Mouse (Mus musculus) cerebellum, postnatal 14 days (tissue): ENCODE data around the gene Tmbim4.
"Not testable (repeated sequence)": the region's sequence is repeated elsewhere in the genome, so short reads cannot be mapped to it uniquely, and the experiment has no call there.

Source experiments
- DNase-seq, 2 experiments: peaks; one replicate each; pipeline ENCODE4 v3.0.0; 2021; ENCODE audit warnings: mixed read lengths in 2 of 2

Tmbim4 gene

GRCm38 (mm10) chr10:120197061-120197835 is 4.1 kb upstream of the Tmbim4 start:
- no peak for DNase-seq

- DNase-seq, result peak; percentile 84 to 91
These were observed 592 bp downstream of the Tmbim4 start, which contains the start of gene Irak3 for GRCm38 (mm10) chr10:120201961-120202402. TSS of gene Irak3 (minus strand) at chr10:120202130.

GRCm38 (mm10) chr10:120202467-120203250 is 1.3 kb downstream of the Tmbim4 start:
- no peak for DNase-seq

GRCm38 (mm10) chr10:120204591-120205210 is 3.3 kb downstream of the Tmbim4 start:
- no peak for DNase-seq

GRCm38 (mm10) chr10:120208015-120208414 is 6.6 kb downstream of the Tmbim4 start:
- DNase-seq, result no peak

GRCm38 (mm10) chr10:120208575-120209538 is 7.5 kb downstream of the Tmbim4 start:
- DNase-seq, result peak; percentile 92 to 97

GRCm38 (mm10) chr10:120209539-120209925 is 8.1 kb downstream of the Tmbim4 start:
- DNase-seq, result no peak

- no peak for DNase-seq
These were observed 8.7 kb downstream of the Tmbim4 start for GRCm38 (mm10) chr10:120210096-120210495.

- not testable (repeated sequence) for DNase-seq
These were observed 15.7 kb downstream of the Tmbim4 start for GRCm38 (mm10) chr10:120217099-120217498.

GRCm38 (mm10) chr10:120218996-120219395 is 17.6 kb downstream of the Tmbim4 start:
- DNase-seq, result no peak

- DNase-seq, result no peak
These were observed 18.4 kb downstream of the Tmbim4 start for GRCm38 (mm10) chr10:120219578-120220359.

GRCm38 (mm10) chr10:120220776-120221175 is 19.4 kb downstream of the Tmbim4 start:
- DNase-seq, result no peak

- DNase-seq, result peak; percentile 87
These were observed 25.7 kb downstream of the Tmbim4 start, which contains the start of gene Llph for GRCm38 (mm10) chr10:120226871-120227661. TSS of gene Llph (plus strand) at chr10:120227070.

- peak; percentile 63 to 82 for DNase-seq
These were observed 30.3 kb downstream of the Tmbim4 start for GRCm38 (mm10) chr10:120231718-120232117.

- peak; percentile 72 to 81 for DNase-seq
These were observed 32.4 kb downstream of the Tmbim4 start for GRCm38 (mm10) chr10:120233655-120234367.

GRCm38 (mm10) chr10:120236855-120237254 is 35.5 kb downstream of the Tmbim4 start:
- DNase-seq, result no peak

- DNase-seq, result no peak
These were observed 36.9 kb downstream of the Tmbim4 start for GRCm38 (mm10) chr10:120238241-120238640.

GRCm38 (mm10) chr10:120239476-120239875 is 38.1 kb downstream of the Tmbim4 start:
- no peak for DNase-seq

GRCm38 (mm10) chr10:120242421-120242820 is 41.0 kb downstream of the Tmbim4 start:
- no peak for DNase-seq

- DNase-seq, result no peak
These were observed 44.3 kb downstream of the Tmbim4 start for GRCm38 (mm10) chr10:120245681-120246080.
